Mouse (Mus musculus): ENCODE measurements around the gene Gm5136. TPM values are rescaled to one million over a fixed set of nuclear protein-coding genes. Genes with fewer than 3 reads are reported as not detected.

Gene Gm5136
- not detected for polyA plus RNA-seq (2017; shearing (Covaris generic))

DNA sequence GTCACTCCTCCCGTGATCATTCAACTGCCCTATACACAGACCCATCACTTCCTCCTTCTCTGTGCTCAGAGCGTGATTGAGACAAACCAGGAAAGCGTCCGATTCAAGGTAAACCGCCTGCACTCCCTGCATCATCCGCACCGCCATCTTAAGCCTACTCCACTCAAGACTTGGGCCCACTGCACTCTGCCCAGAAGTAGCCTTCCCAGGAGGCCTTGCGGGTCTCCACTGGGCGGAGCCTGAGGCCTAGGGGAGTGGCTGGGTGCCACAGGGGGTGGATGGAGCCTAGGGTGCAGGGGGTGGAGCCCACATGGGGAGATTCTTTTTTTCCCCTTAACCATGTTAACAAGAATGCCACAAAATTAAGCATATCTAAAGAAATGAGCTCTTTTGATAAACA is at the start of gene Gm5136:
Gene Gm5136 (minus strand): TSS at position 215 of the 400 bp plus-strand sequence.

All from CD4-positive, CD25-positive, alpha-beta regulatory T cell, adult 9 weeks (primary cell).